Mouse (Mus musculus) left cerebral cortex, adult 8-10 months (tissue): ENCODE measurements at regions not wholly inside any gene's neighbourhood (a gene's known extent, or its start where the extent isn't known, plus 50 kb on each side); places are given as distances from the start of the nearest gene placed in this dataset.

Source experiments
- DNase-seq, 2 experiments: peaks; one replicate each; pipeline ENCODE4 v3.0.0; 2022; ENCODE audit warnings: low spot score in 2 of 2

GRCm38 (mm10) chr10:67731577-67731976, 180.9 kb downstream of the Zfp365 start:
- DNase-seq: no peak

GRCm38 (mm10) chr10:67729271-67729670, 180.5 kb upstream of the Ado start:
- DNase-seq: peak in 1 of 2 experiments; percentile 34

GRCm38 (mm10) chr10:67727580-67727979, 178.8 kb upstream of the Ado start:
- DNase-seq: no peak

GRCm38 (mm10) chr10:67726796-67727195, 178.0 kb upstream of the Ado start:
- DNase-seq: no peak

- DNase-seq: no peak
These were observed 177.6 kb upstream of the Ado start for GRCm38 (mm10) chr10:67726351-67726750.

GRCm38 (mm10) chr10:67721787-67722186, 173.0 kb upstream of the Ado start:
- no peak for DNase-seq

GRCm38 (mm10) chr10:67717506-67717905, 168.8 kb upstream of the Ado start:
- DNase-seq: peak; percentile 20 to 89

GRCm38 (mm10) chr10:67715046-67715445, 166.3 kb upstream of the Ado start:
- DNase-seq: no peak

- no peak for DNase-seq
These were observed 164.3 kb upstream of the Ado start for GRCm38 (mm10) chr10:67713098-67713497.

GRCm38 (mm10) chr10:67712665-67713064, 163.9 kb upstream of the Ado start:
- no peak for DNase-seq

GRCm38 (mm10) chr10:67711961-67712360, 163.2 kb upstream of the Ado start:
- no peak for DNase-seq

GRCm38 (mm10) chr10:67706436-67706835, 157.7 kb upstream of the Ado start:
- DNase-seq: no peak

GRCm38 (mm10) chr10:67702783-67703455, 154.2 kb upstream of the Ado start:
- no peak for DNase-seq

- no peak for DNase-seq
These were observed 148.8 kb upstream of the Ado start for GRCm38 (mm10) chr10:67697401-67698195.

- no peak for DNase-seq
These were observed 147.4 kb upstream of the Ado start for GRCm38 (mm10) chr10:67695891-67696853.

- DNase-seq: no peak
These were observed 146.0 kb upstream of the Ado start for GRCm38 (mm10) chr10:67694751-67695150.

GRCm38 (mm10) chr10:67693586-67693985, 144.8 kb upstream of the Ado start:
- DNase-seq: no peak

- no peak for DNase-seq
These were observed 141.4 kb upstream of the Ado start for GRCm38 (mm10) chr10:67689944-67690670.

GRCm38 (mm10) chr10:67679382-67679781, 130.6 kb upstream of the Ado start:
- no peak for DNase-seq

GRCm38 (mm10) chr10:67673450-67673849, 124.7 kb upstream of the Ado start:
- no peak for DNase-seq

- no peak for DNase-seq
These were observed 123.5 kb upstream of the Ado start for GRCm38 (mm10) chr10:67672281-67672680.
